Mouse (Mus musculus): Measurements from ENCODE around the gene Ipo4. TPM values are rescaled to one million over a fixed set of nuclear protein-coding genes. Genes with fewer than 3 reads are reported as not detected.
A peak's percentile ranks its signal among the peaks of the same experiment; 100 is the strongest.

Ipo4 gene
- polyA plus RNA-seq, 1 experiment = 38.3 TPM

GRCm38 (mm10) chr14:55608339-55608738, 27.4 kb downstream of the Ipo4 start:
- H3K36me3 ChIP-seq (replicated peaks; ENCODE audit: low read length) = peaks cover 65% of the 10 kb centered on the region
- H3K4me1 ChIP-seq = peaks cover 48% of the 10 kb centered on the region
- no peak overlapping the region for H3K4me3 ChIP-seq (replicated peaks)
- H3K27me3 ChIP-seq (replicated peaks) = no peaks in the 10 kb centered on the region
- no peaks in the 10 kb centered on the region for H3K9me3 ChIP-seq
- TF ChIP-seq GATA1 (IDR thresholded peaks at IDR 0.05; ENCODE audit: borderline replicate concordance, low read length) (no peak), FLI1 (IDR thresholded peaks at IDR 0.05; ENCODE audit: low read length) (no peak)

GRCm38 (mm10) chr14:55605743-55606459, 29.9 kb downstream of the Ipo4 start:
- Histone ChIP-seq H3K9me3 (no peaks in the 10 kb centered on the region), H3K4me3 (replicated peaks) (peak overlapping the region; percentile 31), H3K36me3 (replicated peaks; ENCODE audit: low read length) (peaks cover 87% of the 10 kb centered on the region), H3K27me3 (replicated peaks) (no peaks in the 10 kb centered on the region), H3K4me1 (peaks cover 61% of the 10 kb centered on the region)
- TF ChIP-seq FLI1 (IDR thresholded peaks at IDR 0.05; ENCODE audit: low read length) (no peak), GATA1 (IDR thresholded peaks at IDR 0.05; ENCODE audit: borderline replicate concordance, low read length) (no peak)

- Histone ChIP-seq H3K4me3 (replicated peaks) (peak overlapping the region; percentile 95), H3K27me3 (replicated peaks) (no peaks in the 10 kb centered on the region)
- TF ChIP-seq GATA1 (IDR thresholded peaks at IDR 0.05; ENCODE audit: borderline replicate concordance, low read length) (no peak), FLI1 (IDR thresholded peaks at IDR 0.05; ENCODE audit: low read length) (no peak)
These were observed 30.9 kb downstream of the Ipo4 start for GRCm38 (mm10) chr14:55604823-55605222.

GRCm38 (mm10) chr14:55603633-55604576, 31.9 kb downstream of the Ipo4 start:
- Histone ChIP-seq H3K36me3 (replicated peaks; ENCODE audit: low read length) (peaks cover 88% of the 10 kb centered on the region), H3K4me1 (peaks cover 62% of the 10 kb centered on the region), H3K9me3 (no peaks in the 10 kb centered on the region), H3K4me3 (replicated peaks) (peak overlapping the region; percentile 95), H3K27me3 (replicated peaks) (no peaks in the 10 kb centered on the region)
- TF ChIP-seq FLI1 (IDR thresholded peaks at IDR 0.05; ENCODE audit: low read length) = no peak
- 0 out of 3 replicates have a peak, but pooled peaks have one; percentile 52 for TF ChIP-seq GATA1 (IDR thresholded peaks at IDR 0.05; ENCODE audit: borderline replicate concordance, low read length)

More at GRCm38 (mm10) chr14:55604823-55605222, 30.9 kb downstream of the Ipo4 start:
- H3K4me1 ChIP-seq = peaks cover 62% of the 10 kb centered on the region
- peaks cover 88% of the 10 kb centered on the region for H3K36me3 ChIP-seq (replicated peaks; ENCODE audit: low read length)
- H3K9me3 ChIP-seq = no peaks in the 10 kb centered on the region

- Histone ChIP-seq H3K27me3 (replicated peaks) (no peaks in the 10 kb centered on the region), H3K4me3 (replicated peaks) (peak within 1 kb of the TSS; percentile 95), H3K36me3 (replicated peaks; ENCODE audit: low read length) (peaks cover 88% of the 10 kb centered on the region), H3K4me1 (peaks cover 63% of the 10 kb centered on the region), H3K9me3 (no peaks in the 10 kb centered on the region)
- TF ChIP-seq GATA1 (IDR thresholded peaks at IDR 0.05; ENCODE audit: borderline replicate concordance, low read length) = no peak
- TF ChIP-seq FLI1 (IDR thresholded peaks at IDR 0.05; ENCODE audit: low read length) = no peak
These were observed 32.5 kb downstream of the Ipo4 start, which contains the start of gene Irf9 for GRCm38 (mm10) chr14:55603271-55603632. Irf9 (plus strand) TSS chr14:55603571.

- peaks cover 98% of the 10 kb centered on the region for H3K36me3 ChIP-seq (replicated peaks; ENCODE audit: low read length)
- no peaks in the 10 kb centered on the region for H3K9me3 ChIP-seq
These were observed 37.0 kb downstream of the Ipo4 start for GRCm38 (mm10) chr14:55598521-55599390.

GRCm38 (mm10) chr14:55596036-55596690, 39.6 kb downstream of the Ipo4 start:
- TF ChIP-seq FLI1 (IDR thresholded peaks at IDR 0.05; ENCODE audit: low read length) (no peak), GATA1 (IDR thresholded peaks at IDR 0.05; ENCODE audit: borderline replicate concordance, low read length) (no peak)
- peaks cover 78% of the 10 kb centered on the region for H3K36me3 ChIP-seq (replicated peaks; ENCODE audit: low read length)
- no peak overlapping the region for H3K4me3 ChIP-seq (replicated peaks)
- H3K4me1 ChIP-seq = peaks cover 58% of the 10 kb centered on the region
- H3K27me3 ChIP-seq (replicated peaks) = no peaks in the 10 kb centered on the region
- no peaks in the 10 kb centered on the region for H3K9me3 ChIP-seq

More at GRCm38 (mm10) chr14:55598521-55599390, 37.0 kb downstream of the Ipo4 start:
- TF ChIP-seq FLI1 (IDR thresholded peaks at IDR 0.05; ENCODE audit: low read length) (no peak), GATA1 (IDR thresholded peaks at IDR 0.05; ENCODE audit: borderline replicate concordance, low read length) (no peak)
- H3K4me3 ChIP-seq (replicated peaks) = peak overlapping the region; percentile 26
- H3K27me3 ChIP-seq (replicated peaks) = no peaks in the 10 kb centered on the region
- H3K4me1 ChIP-seq = peaks cover 56% of the 10 kb centered on the region

- Histone ChIP-seq H3K27me3 (replicated peaks) (no peaks in the 10 kb centered on the region), H3K36me3 (replicated peaks; ENCODE audit: low read length) (peaks cover 61% of the 10 kb centered on the region), H3K4me1 (peaks cover 71% of the 10 kb centered on the region), H3K9me3 (no peaks in the 10 kb centered on the region), H3K4me3 (replicated peaks) (peak overlapping the region; percentile 96)
- TF ChIP-seq GATA1 (IDR thresholded peaks at IDR 0.05; ENCODE audit: borderline replicate concordance, low read length) (no peak), FLI1 (IDR thresholded peaks at IDR 0.05; ENCODE audit: low read length) (no peak)
These were observed 43.5 kb downstream of the Ipo4 start for GRCm38 (mm10) chr14:55592226-55592625.

Data from megakaryocyte, embryonic 14.5 days (primary cell).